Mouse (Mus musculus) hindbrain, embryonic 15.5 days (tissue): ENCODE measurements at regions not wholly inside any gene's neighbourhood (a gene's known extent, or its start where the extent isn't known, plus 50 kb on each side); places are given as distances from the start of the nearest gene placed in this dataset.
A peak's percentile ranks its signal among the peaks of the same experiment; 100 is the strongest.

Experiments
- ATAC-seq: fragments of 200-750 bp; cut with Nextera tagmentation; 2 replicates; pipeline ENCODE4 v1.8.0; 2017; ENCODE audit warnings: low read depth, moderate number of reproducible peaks, moderate TSS enrichment; ENCODE audit not compliant: low FRiP score
- H3K27ac ChIP-seq: fragments of 300-500 bp; sonication (generic); replicated peaks from 2 replicates; pipeline ENCODE4 v1.5.1; 2015; ENCODE audit warnings: mild to moderate bottlenecking, inconsistent platforms
- H3K27me3 ChIP-seq: fragments of 300-500 bp; sonication (generic); 2 replicates; pipeline ENCODE4 v1.6.1; 2015; ENCODE audit warnings: control low read depth, inconsistent platforms
- H3K36me3 ChIP-seq: fragments of 300-500 bp; sonication (generic); 2 replicates; pipeline ENCODE4 v1.6.1; 2015; ENCODE audit warnings: control low read depth, inconsistent platforms
- H3K4me1 ChIP-seq: fragments of 300-500 bp; sonication (generic); replicated peaks from 2 replicates; pipeline ENCODE4 v1.6.1; 2015; ENCODE audit warnings: control low read depth, inconsistent platforms
- H3K4me2 ChIP-seq: fragments of 300-500 bp; sonication (generic); 2 replicates; pipeline ENCODE4 v1.6.1; 2015; ENCODE audit warnings: moderate library complexity, mild to moderate bottlenecking, inconsistent platforms
- H3K4me3 ChIP-seq: fragments of 300-500 bp; sonication (generic); 2 replicates; pipeline ENCODE4 v1.5.1; 2015; ENCODE audit warnings: mild to moderate bottlenecking, inconsistent platforms
- H3K9ac ChIP-seq: fragments of 300-500 bp; sonication (generic); 2 replicates; pipeline ENCODE4 v1.6.1; 2015; ENCODE audit warnings: inconsistent platforms
- H3K9me3 ChIP-seq: fragments of 300-500 bp; sonication (generic); 2 replicates; pipeline ENCODE4 v1.6.1; 2016; ENCODE audit warnings: control low read depth, inconsistent platforms
- WGBS: fragments of 180-500 bp; shearing (Covaris S2); methylation state at CpG from one replicate; pipeline ENCODE4 v1.1.7; 2015; 5-methylcytosine and 5-hydroxymethylcytosine counted together

- Histone ChIP-seq H3K36me3 (no peaks in the 10 kb centered on the region), H3K9ac (no peak overlapping the region), H3K27me3 (no peaks in the 10 kb centered on the region), H3K4me2 (no peak overlapping the region), H3K4me3 (no peak overlapping the region), H3K4me1 (peaks cover 18% of the 10 kb centered on the region), H3K27ac (no peak overlapping the region), H3K9me3 (no peaks in the 10 kb centered on the region)
- 88% methylated on average over 3 of the region's 3 CpGs for WGBS
- no peak for ATAC-seq
Observed at GRCm38 (mm10) chr14:24961721-24962120, 474.8 kb downstream of the Rps24 start.

GRCm38 (mm10) chr14:24969584-24969983 lies 482.7 kb downstream of the Rps24 start:
- 62% methylated on average over 2 of the region's 2 CpGs for WGBS

GRCm38 (mm10) chr14:24972357-24972756 lies 485.4 kb downstream of the Rps24 start:
- Histone ChIP-seq H3K9me3 (no peaks in the 10 kb centered on the region), H3K4me1 (peaks cover 11% of the 10 kb centered on the region; the same call in 1 of the 2 replicates), H3K36me3 (no peaks in the 10 kb centered on the region), H3K4me2 (no peak overlapping the region), H3K27me3 (no peaks in the 10 kb centered on the region), H3K9ac (no peak overlapping the region), H3K4me3 (no peak overlapping the region), H3K27ac (no peak overlapping the region)
- WGBS: 67% methylated on average over 7 of the region's 7 CpGs
- no peak for ATAC-seq

More at GRCm38 (mm10) chr14:24969584-24969983, 482.7 kb downstream of the Rps24 start:
- H3K4me1 ChIP-seq: peaks cover 11% of the 10 kb centered on the region; the same call in 1 of the 2 replicates
- H3K4me3 ChIP-seq: no peak overlapping the region
- H3K27me3 ChIP-seq: no peaks in the 10 kb centered on the region
- H3K9me3 ChIP-seq: no peaks in the 10 kb centered on the region
- no peak for ATAC-seq
- no peak overlapping the region for H3K9ac ChIP-seq
- H3K4me2 ChIP-seq: no peak overlapping the region
- H3K36me3 ChIP-seq: no peaks in the 10 kb centered on the region
- H3K27ac ChIP-seq: no peak overlapping the region

GRCm38 (mm10) chr14:24973039-24973438 lies 485.9 kb upstream of the Zmiz1 start:
- Histone ChIP-seq H3K4me2 (no peak overlapping the region), H3K9ac (no peak overlapping the region), H3K4me1 (peaks cover 11% of the 10 kb centered on the region; the same call in 1 of the 2 replicates), H3K27me3 (no peaks in the 10 kb centered on the region), H3K4me3 (no peak overlapping the region), H3K9me3 (no peaks in the 10 kb centered on the region), H3K36me3 (no peaks in the 10 kb centered on the region), H3K27ac (peak overlapping the region; percentile 43; the same call in 1 of the 2 replicates)
- WGBS: 54% methylated on average over 4 of the region's 4 CpGs
- ATAC-seq: no peak

GRCm38 (mm10) chr14:24973591-24973990 lies 485.4 kb upstream of the Zmiz1 start:
- Histone ChIP-seq H3K9me3 (no peaks in the 10 kb centered on the region), H3K4me2 (no peak overlapping the region), H3K36me3 (no peaks in the 10 kb centered on the region), H3K4me1 (peaks cover 11% of the 10 kb centered on the region; the same call in 1 of the 2 replicates), H3K4me3 (no peak overlapping the region), H3K27ac (peak overlapping the region; percentile 43; the same call in 1 of the 2 replicates), H3K9ac (no peak overlapping the region), H3K27me3 (no peaks in the 10 kb centered on the region)
- ATAC-seq: no peak
- WGBS: 45% methylated on average over 4 of the region's 4 CpGs

GRCm38 (mm10) chr14:24982489-24982888 lies 476.5 kb upstream of the Zmiz1 start:
- Histone ChIP-seq H3K4me1 (no peaks in the 10 kb centered on the region), H3K4me3 (no peak overlapping the region), H3K9ac (no peak overlapping the region), H3K27ac (no peak overlapping the region), H3K4me2 (no peak overlapping the region), H3K27me3 (no peaks in the 10 kb centered on the region), H3K36me3 (no peaks in the 10 kb centered on the region), H3K9me3 (no peaks in the 10 kb centered on the region)
- WGBS: 48% methylated on average over 8 of the region's 8 CpGs
- ATAC-seq: no peak

DNA sequence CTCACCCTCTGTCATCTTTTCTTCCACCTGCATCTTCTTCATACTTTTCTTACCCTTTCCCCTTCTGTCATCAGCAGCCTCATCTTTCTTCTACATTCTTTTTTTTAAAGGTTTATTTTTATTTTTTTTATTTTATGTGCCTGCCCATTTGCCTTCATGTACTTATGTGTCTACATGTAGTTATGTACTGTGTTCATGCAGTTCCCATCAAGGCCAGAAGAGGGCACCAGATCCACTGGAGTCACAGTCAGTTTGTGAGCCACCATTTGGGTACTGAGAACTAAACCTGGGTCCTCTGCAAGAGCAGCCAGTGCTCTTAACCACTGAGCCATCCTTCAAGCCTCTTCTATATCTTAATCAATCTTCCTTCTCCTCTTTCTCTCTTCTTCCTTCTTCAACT lies 475.7 kb upstream of the Zmiz1 start:
- H3K36me3 ChIP-seq: no peaks in the 10 kb centered on the region
- H3K4me3 ChIP-seq: no peak overlapping the region
- H3K4me2 ChIP-seq: no peak overlapping the region
- no peak overlapping the region for H3K27ac ChIP-seq
- no peak for ATAC-seq
- H3K4me1 ChIP-seq: no peaks in the 10 kb centered on the region
- no peak overlapping the region for H3K9ac ChIP-seq
- no peaks in the 10 kb centered on the region for H3K27me3 ChIP-seq
- H3K9me3 ChIP-seq: no peaks in the 10 kb centered on the region

GRCm38 (mm10) chr14:24985806-24986359 lies 473.1 kb upstream of the Zmiz1 start:
- Histone ChIP-seq H3K4me3 (no peak overlapping the region), H3K4me2 (no peak overlapping the region), H3K9me3 (no peaks in the 10 kb centered on the region), H3K4me1 (no peaks in the 10 kb centered on the region), H3K36me3 (no peaks in the 10 kb centered on the region), H3K27me3 (no peaks in the 10 kb centered on the region), H3K9ac (no peak overlapping the region), H3K27ac (no peak overlapping the region)
- no peak for ATAC-seq
- WGBS: 68% methylated on average over 6 of the region's 6 CpGs

DNA sequence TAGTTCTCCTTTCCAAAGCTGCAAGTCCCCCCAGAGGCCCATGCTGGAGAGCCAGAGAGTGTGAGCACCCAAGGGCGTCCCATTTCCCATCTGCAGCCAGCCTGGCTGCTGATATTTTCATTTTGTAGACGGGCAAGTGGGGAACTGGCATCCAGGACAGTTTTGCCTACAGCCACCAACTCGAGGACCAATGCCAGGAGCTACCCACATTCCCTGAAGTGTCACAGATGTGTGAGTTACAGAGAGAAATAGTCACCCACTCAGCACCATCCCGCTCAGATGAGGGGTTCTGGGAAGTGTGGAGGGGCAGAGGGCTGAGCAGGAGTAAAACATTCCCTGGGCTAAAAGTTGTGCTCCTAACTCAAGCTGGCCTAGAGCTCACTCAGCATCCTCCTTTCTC lies 472.6 kb upstream of the Zmiz1 start:
- no peak for ATAC-seq
- no peak overlapping the region for H3K4me2 ChIP-seq
- no peak overlapping the region for H3K27ac ChIP-seq
- H3K9me3 ChIP-seq: no peaks in the 10 kb centered on the region
- H3K9ac ChIP-seq: no peak overlapping the region
- H3K36me3 ChIP-seq: no peaks in the 10 kb centered on the region
- no peaks in the 10 kb centered on the region for H3K27me3 ChIP-seq
- WGBS: 82% methylated on average over 4 of the region's 4 CpGs
- no peak overlapping the region for H3K4me3 ChIP-seq
- H3K4me1 ChIP-seq: no peaks in the 10 kb centered on the region

- Histone ChIP-seq H3K27me3 (no peaks in the 10 kb centered on the region), H3K4me2 (peak overlapping the region; percentile 15; the same call in 1 of the 2 replicates), H3K9ac (no peak overlapping the region), H3K27ac (peak overlapping the region; percentile 74), H3K9me3 (no peaks in the 10 kb centered on the region), H3K36me3 (no peaks in the 10 kb centered on the region), H3K4me3 (no peak overlapping the region), H3K4me1 (peaks cover 50% of the 10 kb centered on the region)
- WGBS: 31% methylated on average over 21 of the region's 21 CpGs
- ATAC-seq: peak; percentile 66
Observed at GRCm38 (mm10) chr14:24993751-24994658, 465.0 kb upstream of the Zmiz1 start.

DNA sequence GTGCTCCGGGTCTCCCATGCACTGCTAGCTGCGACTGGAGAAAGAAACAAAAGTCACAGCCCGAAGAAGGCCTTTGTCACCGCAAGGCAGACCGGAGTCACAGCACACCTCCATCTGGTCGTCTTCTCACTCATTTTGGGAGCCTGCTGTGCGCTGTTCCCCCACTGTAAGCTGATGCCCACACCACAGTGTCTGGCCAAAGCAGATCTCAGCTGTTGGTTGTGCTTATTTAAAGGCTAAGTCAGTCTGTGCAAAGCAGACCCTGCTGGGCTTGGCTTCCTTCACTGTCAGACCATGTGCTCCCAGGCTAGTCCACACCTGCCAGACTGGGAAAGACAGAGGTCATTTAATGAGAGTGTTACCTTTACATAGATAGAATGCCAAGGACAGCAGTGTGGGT lies 463.8 kb upstream of the Zmiz1 start:
- Histone ChIP-seq H3K4me3 (no peak overlapping the region), H3K9ac (no peak overlapping the region), H3K9me3 (no peaks in the 10 kb centered on the region), H3K4me2 (no peak overlapping the region), H3K36me3 (no peaks in the 10 kb centered on the region), H3K4me1 (peaks cover 50% of the 10 kb centered on the region), H3K27ac (peak overlapping the region; percentile 54), H3K27me3 (no peaks in the 10 kb centered on the region)
- WGBS: 46% methylated on average over 7 of the region's 7 CpGs
- no peak for ATAC-seq

GRCm38 (mm10) chr14:24997786-24998509 lies 461.0 kb upstream of the Zmiz1 start:
- H3K36me3 ChIP-seq: no peaks in the 10 kb centered on the region
- H3K27ac ChIP-seq: no peak overlapping the region
- ATAC-seq: 0 out of 2 replicates have a peak, but pooled peaks have one; percentile 25
- H3K4me3 ChIP-seq: no peak overlapping the region
- H3K4me1 ChIP-seq: peaks cover 47% of the 10 kb centered on the region
- no peaks in the 10 kb centered on the region for H3K9me3 ChIP-seq
- 26% methylated on average over 14 of the region's 14 CpGs for WGBS
- no peak overlapping the region for H3K9ac ChIP-seq
- H3K4me2 ChIP-seq: no peak overlapping the region
- H3K27me3 ChIP-seq: no peaks in the 10 kb centered on the region
